Mouse (Mus musculus): Measurements from ENCODE around the gene Serpinb6b.

Gene Serpinb6b

GRCm38 (mm10) chr13:33006555-33006954 is 41.5 kb downstream of the Serpinb6b start:
- no peak for TF ChIP-seq GATA4 (IDR thresholded peaks at IDR 0.05; ENCODE audit: insufficient replicate concordance, low read length)

GRCm38 (mm10) chr13:33012395-33012794 is 47.4 kb downstream of the Serpinb6b start:
- no peak for TF ChIP-seq GATA4 (IDR thresholded peaks at IDR 0.05; ENCODE audit: insufficient replicate concordance, low read length)

GRCm38 (mm10) chr13:33013271-33013670 is 48.3 kb downstream of the Serpinb6b start:
- TF ChIP-seq GATA4 (IDR thresholded peaks at IDR 0.05; ENCODE audit: insufficient replicate concordance, low read length): no peak

- no peak for TF ChIP-seq GATA4 (IDR thresholded peaks at IDR 0.05; ENCODE audit: insufficient replicate concordance, low read length)
Measured at GRCm38 (mm10) chr13:33022371-33022770, 57.4 kb downstream of the Serpinb6b start.

- TF ChIP-seq GATA4 (IDR thresholded peaks at IDR 0.05; ENCODE audit: insufficient replicate concordance, low read length): no peak
Measured at GRCm38 (mm10) chr13:33026427-33027057, 61.5 kb downstream of the Serpinb6b start.

GRCm38 (mm10) chr13:33027244-33027643 is 62.2 kb downstream of the Serpinb6b start, which contains the start of gene Serpinb9b:
Serpinb9b (plus strand) TSS chr13:33027416.
- TF ChIP-seq GATA4 (IDR thresholded peaks at IDR 0.05; ENCODE audit: insufficient replicate concordance, low read length): no peak

GRCm38 (mm10) chr13:33028146-33028545 is 63.1 kb downstream of the Serpinb6b start:
- TF ChIP-seq GATA4 (IDR thresholded peaks at IDR 0.05; ENCODE audit: insufficient replicate concordance, low read length): no peak

GRCm38 (mm10) chr13:33028550-33028949 is 63.5 kb downstream of the Serpinb6b start:
- no peak for TF ChIP-seq GATA4 (IDR thresholded peaks at IDR 0.05; ENCODE audit: insufficient replicate concordance, low read length)
